Mouse (Mus musculus) erythroblast, adult 5-6 weeks (primary cell): ENCODE results near the gene Agap2. TPM values are rescaled to one million over a fixed set of nuclear protein-coding genes. Genes with fewer than 3 reads are reported as not detected.
"Not testable (repeated sequence)": the region's sequence is repeated elsewhere in the genome, so short reads cannot be mapped to it uniquely, and the experiment has no call there.

Experiments used
- ATAC-seq: replicated peaks from 2 replicates; pipeline ENCODE4 v1.8.0; 2016; ENCODE audit warnings: moderate number of reproducible peaks, mild to moderate bottlenecking, moderate TSS enrichment, inconsistent platforms; ENCODE audit not compliant: poor library complexity, low FRiP score, severe bottlenecking
- total RNA-seq, 2 experiments: library from RNA; stranded (forward) in 1 of 2; stranded (reverse) in 1 of 2; fragments of 150-400 nt in 1 of 2; fragments of 200-764, 138-1000 nt in 1 of 2; gene quantifications; 2 replicates each; pipeline versions ENCODE4 v1.2.3 to v1.2.4; 2015 to 2017; ENCODE audit warnings: low replicate concordance in 2 of 2

Agap2 gene
- total RNA-seq, 2 experiments from 2014 or later, result 2.0 to 6.5 TPM

- ATAC-seq, result not testable (repeated sequence)
Measured at GRCm38 (mm10) chr10:127072969-127073368, 2.1 kb upstream of the Agap2 start.

GRCm38 (mm10) chr10:127073981-127074380 is 1.1 kb upstream of the Agap2 start:
- no peak for ATAC-seq

- ATAC-seq, result no peak
Measured at GRCm38 (mm10) chr10:127075651-127076050, 567 bp downstream of the Agap2 start.

GRCm38 (mm10) chr10:127076082-127076481 is 998 bp downstream of the Agap2 start:
- ATAC-seq, result no peak

DNA sequence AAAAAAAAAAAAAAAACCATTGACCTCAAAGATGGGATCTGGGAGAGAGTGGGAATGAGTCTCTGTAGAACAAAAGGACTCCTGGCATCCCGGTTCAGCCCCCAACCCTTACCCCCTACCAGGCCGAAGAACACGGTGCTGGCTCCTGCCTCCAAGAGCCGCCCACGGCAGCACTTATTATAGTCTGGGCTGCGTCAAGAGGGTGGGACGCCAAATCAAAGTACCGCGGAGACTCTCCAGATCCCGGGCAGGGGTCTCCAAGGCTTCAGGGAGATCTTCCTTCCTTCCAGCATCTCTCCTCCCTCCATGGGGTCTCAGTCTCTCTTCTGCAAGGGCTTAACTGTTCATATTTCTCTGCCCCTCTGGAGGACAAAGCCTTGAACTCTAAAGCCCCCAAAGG is 2.4 kb downstream of the Agap2 start:
- no peak for ATAC-seq

DNA sequence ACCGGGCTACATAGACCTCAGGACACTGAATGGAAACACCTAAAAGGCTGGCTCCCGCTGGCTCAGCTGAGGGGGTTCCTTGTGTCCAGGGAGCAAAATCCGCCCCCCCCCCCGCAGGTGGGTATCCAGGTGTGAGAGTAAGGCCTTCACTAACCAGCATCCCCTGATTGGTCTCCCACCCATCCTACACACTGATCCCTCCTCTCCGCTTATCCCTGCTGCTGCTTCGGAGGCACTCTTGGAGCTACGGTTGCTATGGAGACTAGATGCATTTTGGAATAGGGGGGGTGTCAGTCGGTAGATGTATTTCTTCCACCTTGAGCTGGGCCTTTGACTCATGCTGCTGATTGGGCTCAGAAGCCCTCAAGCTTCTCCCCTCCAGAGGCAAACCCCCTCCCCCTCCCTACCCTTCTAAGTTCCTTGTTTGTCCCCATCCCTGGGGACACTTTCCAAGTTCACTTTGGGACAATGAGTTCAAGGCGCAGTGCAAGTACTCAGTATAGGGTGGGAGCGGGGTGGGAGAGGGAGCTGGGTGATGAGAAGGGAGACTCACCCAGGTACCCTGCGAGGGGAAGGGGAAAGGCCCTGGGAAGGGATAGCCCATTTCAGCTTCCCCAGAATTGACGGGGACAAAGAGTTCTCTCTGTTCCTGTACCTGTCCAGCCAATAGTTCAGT is 3.1 kb downstream of the Agap2 start:
- no peak for ATAC-seq

GRCm38 (mm10) chr10:127078677-127079575 is 3.8 kb downstream of the Agap2 start:
- no peak for ATAC-seq

GRCm38 (mm10) chr10:127079665-127080391 is 4.7 kb downstream of the Agap2 start:
- no peak for ATAC-seq

DNA sequence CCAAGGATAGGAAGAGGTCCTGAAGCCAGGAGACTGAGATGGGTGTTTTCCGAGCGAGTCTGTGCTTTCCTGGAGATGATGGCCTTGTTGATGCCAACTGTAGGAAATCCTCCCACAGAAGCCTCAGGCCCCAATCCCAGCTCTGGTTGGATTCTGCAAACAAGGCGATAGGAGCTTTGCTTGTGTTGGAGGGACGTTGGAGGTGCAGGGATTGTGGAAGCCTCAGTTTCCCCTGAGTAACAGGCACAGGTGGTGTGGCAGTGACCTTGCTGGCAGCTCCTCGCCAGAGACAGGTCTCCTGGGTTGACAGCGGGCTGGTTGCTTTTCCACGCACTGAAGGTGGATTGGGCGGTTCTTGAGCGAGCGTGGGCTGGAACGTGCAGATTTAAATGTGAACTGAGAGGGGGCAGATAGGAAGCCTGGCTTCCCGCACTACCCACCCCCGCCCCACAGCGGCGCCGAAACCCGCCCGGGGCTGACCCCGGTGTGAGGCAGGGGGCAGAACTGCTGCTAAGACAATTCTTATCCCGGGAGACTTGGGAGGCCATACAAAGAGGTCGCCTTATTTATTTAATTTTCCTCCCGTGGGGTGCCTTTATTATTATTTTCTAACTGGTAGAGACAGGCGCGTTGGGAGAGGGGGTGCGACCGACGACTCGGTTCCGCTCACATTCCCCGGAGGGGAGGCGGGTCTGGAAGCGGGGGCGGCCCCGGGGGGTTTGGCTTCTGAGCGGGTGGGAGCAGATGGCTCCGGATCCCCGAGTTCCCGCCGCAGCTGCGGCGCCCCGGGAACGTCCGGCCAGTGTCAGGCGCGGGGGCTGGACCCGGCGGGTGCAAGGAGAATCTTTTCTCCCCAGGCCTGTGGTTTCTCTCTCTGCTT is 6.1 kb downstream of the Agap2 start:
- no peak for ATAC-seq

DNA sequence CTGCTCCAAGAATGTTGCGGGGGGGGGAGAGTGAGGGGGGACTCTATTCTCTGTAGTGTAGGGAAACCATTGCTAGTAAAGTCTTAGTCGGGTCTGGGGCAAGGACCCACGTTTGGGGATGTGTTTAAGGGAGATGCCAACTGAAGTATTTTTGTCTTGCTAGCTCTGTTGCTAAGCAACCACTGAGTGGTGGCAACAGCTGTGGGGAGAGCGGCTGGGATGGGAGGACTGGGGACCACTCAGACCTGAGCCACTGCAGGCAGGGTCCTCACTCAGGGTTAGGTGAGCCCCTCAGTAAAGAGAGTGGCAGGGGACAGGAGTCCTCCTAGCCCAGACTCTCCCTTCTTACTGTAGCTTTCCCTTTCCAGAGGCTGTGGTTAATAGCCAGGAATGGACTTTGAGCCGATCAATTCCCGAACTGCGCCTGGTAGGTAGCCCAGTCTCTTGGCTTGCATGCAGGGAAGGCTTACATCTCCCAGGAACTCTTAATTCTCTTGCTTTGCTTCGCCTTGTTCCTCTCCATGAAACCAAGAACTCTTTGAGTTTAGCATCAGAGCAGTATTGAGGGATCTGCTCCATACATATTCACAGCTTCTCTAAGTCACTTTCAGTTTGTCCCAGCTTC is 7.0 kb downstream of the Agap2 start:
- no peak for ATAC-seq

DNA sequence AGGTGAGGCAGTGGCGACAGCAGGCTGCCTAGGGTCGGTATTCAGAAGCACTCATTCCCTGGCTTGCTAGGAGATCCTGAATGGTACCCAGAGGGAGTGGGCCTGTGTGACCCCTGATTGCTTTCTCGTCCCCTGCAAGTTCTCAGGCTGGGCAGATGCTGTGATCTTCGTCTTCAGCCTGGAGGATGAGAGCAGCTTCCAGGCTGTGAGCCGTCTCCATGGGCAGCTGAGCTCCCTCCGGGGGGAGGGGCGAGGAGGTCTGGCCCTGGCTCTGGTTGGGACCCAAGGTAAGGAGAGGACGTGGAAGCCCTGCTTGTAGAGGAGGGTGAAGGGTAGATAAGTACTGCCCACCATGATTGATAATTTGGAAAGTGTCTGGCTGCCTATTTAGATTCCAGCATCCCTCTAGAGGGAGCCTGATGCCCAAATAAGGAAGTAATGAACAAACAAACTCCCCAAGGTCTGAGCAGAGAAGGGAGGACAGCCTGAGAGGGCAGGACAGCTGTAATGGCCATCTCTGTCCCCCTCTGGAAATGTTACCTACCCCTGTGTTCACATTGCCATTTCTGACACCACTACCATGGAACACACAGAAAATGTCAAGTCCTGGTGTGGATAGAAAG is 8.3 kb downstream of the Agap2 start:
- ATAC-seq, result no peak

DNA sequence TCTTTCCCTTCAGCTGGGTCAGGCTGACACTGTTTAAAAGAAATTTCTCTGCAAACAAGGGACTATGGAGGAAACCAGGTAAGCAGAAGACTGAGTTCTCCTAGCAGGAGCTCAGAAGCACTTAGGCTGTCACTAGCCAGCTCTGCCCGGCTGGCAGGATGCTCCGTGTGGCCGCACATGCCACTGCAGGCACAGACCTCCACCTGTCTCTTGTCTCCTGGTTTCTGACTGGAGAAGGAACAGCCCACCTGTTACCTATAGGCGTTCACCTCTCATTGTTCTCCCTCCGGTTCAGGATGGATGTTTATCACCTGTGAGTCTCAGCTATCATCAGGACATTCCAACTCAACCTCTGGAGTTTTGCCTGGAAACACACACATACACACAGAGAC is 8.8 kb downstream of the Agap2 start:
- ATAC-seq, result no peak

DNA sequence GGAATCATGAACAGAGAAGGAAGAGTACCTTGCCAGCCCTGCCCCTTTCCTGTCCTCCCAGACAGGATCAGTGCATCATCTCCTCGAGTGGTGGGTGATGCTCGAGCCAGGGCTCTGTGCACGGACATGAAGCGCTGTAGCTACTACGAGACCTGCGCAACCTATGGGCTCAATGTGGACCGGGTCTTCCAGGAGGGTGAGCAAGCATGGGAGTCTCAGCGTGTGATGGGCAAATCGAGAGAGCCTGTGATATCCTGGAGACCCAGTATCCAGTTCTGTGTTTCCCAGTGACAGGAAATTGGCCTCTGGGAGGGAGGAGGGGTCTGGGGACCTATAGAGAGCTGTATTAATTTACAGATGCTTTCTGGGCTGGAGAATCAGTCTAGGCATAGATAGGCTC is 10.0 kb downstream of the Agap2 start:
- no peak for ATAC-seq

DNA sequence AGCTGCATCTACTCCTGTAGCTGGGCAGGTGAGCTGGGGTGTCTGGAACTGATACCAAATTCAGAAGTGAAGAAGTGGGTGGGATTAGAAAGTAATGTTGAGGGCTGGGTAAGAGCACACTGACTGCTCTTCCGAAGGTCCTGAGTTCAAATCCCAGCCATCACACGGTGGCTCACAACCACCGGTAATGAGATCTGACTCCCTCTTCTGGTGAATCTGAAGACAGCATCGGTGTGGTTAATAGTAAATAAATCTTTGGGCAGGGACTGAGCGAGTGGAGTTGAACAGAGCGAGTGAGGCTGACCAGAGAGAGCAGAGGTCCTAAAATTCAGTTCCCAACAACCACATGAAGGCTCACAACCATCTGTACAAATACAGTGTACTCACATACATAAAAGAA is 10.5 kb downstream of the Agap2 start:
- no peak for ATAC-seq

- ATAC-seq, result no peak
Measured at GRCm38 (mm10) chr10:127090560-127091411, 15.7 kb downstream of the Agap2 start.

GRCm38 (mm10) chr10:127091507-127092396 is 16.7 kb downstream of the Agap2 start:
- no peak for ATAC-seq

DNA sequence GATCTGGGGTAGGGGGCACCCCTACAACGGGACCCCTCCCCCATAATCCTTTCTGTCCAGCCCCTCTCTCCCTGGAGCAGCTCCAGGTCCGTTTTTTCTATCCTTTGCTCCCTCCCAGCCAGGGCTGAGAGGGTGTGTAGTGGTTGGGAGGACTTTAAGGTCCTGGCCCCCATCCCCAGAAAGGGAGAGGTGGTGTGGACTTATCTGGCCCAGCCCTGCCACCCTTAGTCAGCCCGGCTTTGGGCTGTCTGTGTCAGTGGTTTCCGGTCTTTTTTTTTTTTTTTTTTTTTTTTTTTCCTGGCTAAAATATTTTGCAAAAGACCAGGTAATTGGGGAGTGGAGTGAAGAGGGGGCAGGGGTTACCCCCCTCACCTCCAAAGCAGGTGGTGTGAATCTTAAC is 17.7 kb downstream of the Agap2 start:
- no peak for ATAC-seq
